Mouse (Mus musculus) R1 (cell line): ENCODE measurements around the gene Arl14.

Source experiments
- DNase-seq: peaks from one replicate; pipeline ENCODE4 v3.0.0-alpha.2; 2018; ENCODE audit warnings: low read depth, low spot score

Gene Arl14

GRCm38 (mm10) chr3:69271812-69272211 lies 49.6 kb downstream of the Arl14 start:
- DNase-seq = no peak
